Mouse (Mus musculus) neural tube, embryonic 15.5 days (tissue): Measurements from ENCODE around the gene Ncoa3. TPM values are rescaled to one million over a fixed set of nuclear protein-coding genes. Genes with fewer than 3 reads are reported as not detected.

ENCODE experiments used
- ATAC-seq: fragments of 200-750 bp; cut with Nextera tagmentation; 2 replicates; pipeline ENCODE4 v1.8.0; 2017; ENCODE audit warnings: mild to moderate bottlenecking, moderate TSS enrichment, moderate library complexity; ENCODE audit not compliant: low FRiP score
- H3K27ac ChIP-seq: fragments of 300-500 bp; sonication (generic); replicated peaks from 2 replicates; pipeline ENCODE4 v1.5.1; 2015; ENCODE audit warnings: mild to moderate bottlenecking, inconsistent platforms
- H3K27me3 ChIP-seq: fragments of 300-500 bp; sonication (generic); replicated peaks from 2 replicates; pipeline ENCODE4 v1.6.1; 2015; ENCODE audit warnings: inconsistent platforms
- H3K36me3 ChIP-seq: fragments of 300-500 bp; sonication (generic); 2 replicates; pipeline ENCODE4 v1.6.1; 2015; ENCODE audit warnings: inconsistent platforms
- H3K4me1 ChIP-seq: fragments of 300-500 bp; sonication (generic); 2 replicates; pipeline ENCODE4 v1.6.1; 2015; ENCODE audit warnings: inconsistent platforms
- H3K4me2 ChIP-seq: fragments of 300-500 bp; sonication (generic); 2 replicates; pipeline ENCODE4 v1.6.1; 2015; ENCODE audit warnings: inconsistent platforms, mild to moderate bottlenecking, moderate library complexity
- H3K4me3 ChIP-seq: fragments of 300-500 bp; sonication (generic); replicated peaks from 2 replicates; pipeline ENCODE4 v1.5.1; 2015; ENCODE audit warnings: mild to moderate bottlenecking, inconsistent platforms
- H3K9ac ChIP-seq: fragments of 300-500 bp; sonication (generic); replicated peaks from 2 replicates; pipeline ENCODE4 v1.6.1; 2015; ENCODE audit warnings: mild to moderate bottlenecking, inconsistent platforms
- H3K9me3 ChIP-seq: fragments of 300-500 bp; sonication (generic); replicated peaks from 2 replicates; pipeline ENCODE4 v1.6.1; 2016; ENCODE audit warnings: inconsistent platforms
- WGBS: fragments of 180-500 bp; shearing (Covaris S2); methylation state at CpG from one replicate; pipeline ENCODE4 v1.1.7; 2015; ENCODE audit warnings: mixed read lengths; 5-methylcytosine and 5-hydroxymethylcytosine counted together
- polyA plus RNA-seq: library from polyadenylated mRNA; unstranded; fragments of >200 nt; fragmentation: Nextera tagmentation; extraction: Ambion mirVana; gene quantifications from 2 replicates; pipeline ENCODE4 v1.2.1, GENCODE M21; 2015

Ncoa3 gene
- polyA plus RNA-seq, 1 experiment from 2014 or later = 13.3 TPM

DNA sequence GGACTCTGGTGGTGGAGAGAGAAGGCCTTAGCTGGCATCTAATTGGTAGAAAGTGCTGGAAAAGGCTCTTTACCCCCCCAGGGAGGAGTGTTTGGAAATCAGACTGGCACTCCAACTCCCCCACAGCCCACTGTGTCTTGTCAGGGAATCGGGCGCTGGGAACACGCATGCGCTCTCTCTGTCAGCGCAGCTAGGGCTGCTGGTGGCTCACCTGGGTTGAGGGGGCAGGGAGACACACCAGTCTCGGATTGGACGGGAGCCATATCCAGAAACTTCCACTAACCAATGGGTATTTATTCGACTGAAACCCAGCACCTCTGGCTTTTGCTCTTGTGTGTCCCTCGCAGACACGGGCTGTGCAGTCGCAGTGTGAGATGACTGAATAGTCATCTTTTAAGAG lies 120.5 kb downstream of the Ncoa3 start:
- Histone ChIP-seq H3K36me3 (peaks cover 23% of the 10 kb centered on the region), H3K9me3 (no peaks in the 10 kb centered on the region), H3K27me3 (no peaks in the 10 kb centered on the region; the same call in 1 of the 2 replicates), H3K4me3 (no peak overlapping the region), H3K9ac (no peak overlapping the region), H3K4me2 (no peak overlapping the region), H3K27ac (no peak overlapping the region), H3K4me1 (no peaks in the 10 kb centered on the region)
- 90% methylated on average over 11 of the region's 11 CpGs for WGBS
- no peak for ATAC-seq

DNA sequence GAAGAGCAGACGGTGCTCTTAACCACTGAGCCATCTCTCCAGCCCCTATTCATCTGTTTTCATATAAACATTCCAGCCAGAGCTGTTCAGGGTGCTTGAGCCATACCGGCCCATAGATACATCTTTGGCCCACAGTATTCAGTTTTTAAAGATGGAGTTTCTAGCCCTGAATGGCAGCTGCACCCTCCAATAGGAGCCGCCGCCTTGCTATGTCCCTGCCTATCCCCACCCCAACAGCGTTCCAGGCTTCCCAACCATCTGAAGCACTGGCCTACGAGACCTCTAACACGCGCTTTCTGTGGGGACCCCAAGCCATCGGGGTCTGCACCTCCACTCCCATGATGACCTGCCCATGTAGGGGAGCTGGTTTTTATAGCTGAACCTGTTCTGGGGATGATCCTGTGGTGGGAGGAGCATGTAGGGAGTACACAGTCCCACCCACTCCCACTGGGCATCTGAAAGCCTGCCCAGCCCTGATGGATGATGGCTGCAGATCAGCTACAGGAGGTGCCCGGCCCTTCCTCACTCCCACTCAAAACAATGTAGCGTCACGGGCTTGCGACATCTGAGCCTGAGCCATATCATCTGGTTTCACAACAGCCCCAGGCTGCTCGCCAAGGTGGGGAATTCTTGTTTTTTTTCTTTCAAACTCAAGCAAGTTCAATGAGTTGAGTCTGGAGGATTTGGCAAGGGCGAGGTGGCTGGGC lies 123.3 kb downstream of the Ncoa3 start:
- WGBS = 91% methylated on average over 15 of the region's 15 CpGs
- Histone ChIP-seq H3K4me2 (no peak overlapping the region), H3K9me3 (no peaks in the 10 kb centered on the region), H3K9ac (no peak overlapping the region), H3K36me3 (peaks cover 23% of the 10 kb centered on the region), H3K27ac (no peak overlapping the region), H3K27me3 (no peaks in the 10 kb centered on the region), H3K4me1 (no peaks in the 10 kb centered on the region), H3K4me3 (no peak overlapping the region)
- ATAC-seq = no peak

DNA sequence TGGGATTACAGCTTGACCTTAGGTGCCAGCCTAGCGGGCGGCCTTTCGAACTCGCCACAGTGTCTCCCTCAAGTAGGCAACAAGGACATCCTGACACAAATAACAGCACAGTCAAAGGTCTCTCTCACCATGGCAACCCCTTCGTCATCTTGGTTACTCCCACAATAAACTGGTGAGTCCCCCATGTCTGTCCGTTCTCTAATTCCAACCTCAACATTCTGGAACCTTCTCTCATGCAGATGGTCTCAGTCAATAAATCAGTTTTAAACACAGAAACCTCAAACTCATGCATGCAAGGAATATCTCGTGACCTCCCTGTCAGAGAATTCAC lies 123.8 kb downstream of the Ncoa3 start:
- Histone ChIP-seq H3K4me3 (no peak overlapping the region), H3K27me3 (no peaks in the 10 kb centered on the region), H3K9ac (no peak overlapping the region), H3K36me3 (peaks cover 23% of the 10 kb centered on the region), H3K4me1 (no peaks in the 10 kb centered on the region), H3K4me2 (no peak overlapping the region), H3K27ac (no peak overlapping the region), H3K9me3 (no peaks in the 10 kb centered on the region)
- 80% methylated on average over 7 of the region's 7 CpGs for WGBS
- no peak for ATAC-seq

DNA sequence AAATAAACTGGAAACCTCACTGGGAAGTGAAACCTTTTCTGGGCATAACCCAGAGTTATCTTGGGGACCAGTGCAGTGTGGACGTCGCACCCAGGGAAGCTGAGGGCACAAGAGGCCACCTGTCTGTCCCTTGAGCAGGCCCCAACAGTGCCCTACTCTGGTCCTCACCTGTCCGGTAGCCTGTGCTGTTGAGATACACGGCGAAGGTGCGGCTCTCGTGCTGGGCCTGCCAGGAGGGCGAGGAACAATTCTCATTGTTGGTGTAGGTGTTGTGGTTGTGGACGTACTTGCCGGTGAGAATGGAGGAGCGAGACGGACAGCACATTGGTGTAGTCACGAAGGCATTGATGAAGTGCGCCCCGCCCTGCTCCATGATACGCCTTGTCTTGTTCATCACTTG lies 124.3 kb downstream of the Ncoa3 start:
- no peak overlapping the region for H3K9ac ChIP-seq
- H3K9me3 ChIP-seq = no peaks in the 10 kb centered on the region
- peaks cover 23% of the 10 kb centered on the region for H3K36me3 ChIP-seq
- no peaks in the 10 kb centered on the region for H3K27me3 ChIP-seq
- ATAC-seq = no peak
- H3K4me3 ChIP-seq = no peak overlapping the region
- H3K4me1 ChIP-seq = no peaks in the 10 kb centered on the region
- no peak overlapping the region for H3K27ac ChIP-seq
- 97% methylated on average over 16 of the region's 16 CpGs for WGBS
- H3K4me2 ChIP-seq = no peak overlapping the region

DNA sequence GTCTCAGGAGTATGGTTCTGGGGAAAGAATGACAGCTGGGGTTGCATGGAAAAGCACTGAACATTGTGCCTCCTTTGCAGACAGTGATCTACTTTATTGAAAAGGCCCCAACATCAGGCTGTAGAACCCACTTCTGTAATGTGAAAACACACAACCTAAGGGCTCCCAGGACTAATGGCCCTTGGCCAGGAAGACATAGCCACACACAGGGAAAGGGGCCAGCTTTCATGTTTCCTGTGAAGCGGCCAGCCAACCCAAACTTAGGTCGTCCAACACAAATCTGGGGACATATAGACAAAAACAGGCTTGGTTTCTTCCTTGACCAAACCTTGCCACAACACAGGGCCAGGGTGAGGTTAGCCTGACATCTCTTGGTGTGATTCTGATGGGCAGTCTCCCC lies 127.6 kb downstream of the Ncoa3 start:
- 78% methylated on average over 2 of the region's 2 CpGs for WGBS
- ATAC-seq = no peak

DNA sequence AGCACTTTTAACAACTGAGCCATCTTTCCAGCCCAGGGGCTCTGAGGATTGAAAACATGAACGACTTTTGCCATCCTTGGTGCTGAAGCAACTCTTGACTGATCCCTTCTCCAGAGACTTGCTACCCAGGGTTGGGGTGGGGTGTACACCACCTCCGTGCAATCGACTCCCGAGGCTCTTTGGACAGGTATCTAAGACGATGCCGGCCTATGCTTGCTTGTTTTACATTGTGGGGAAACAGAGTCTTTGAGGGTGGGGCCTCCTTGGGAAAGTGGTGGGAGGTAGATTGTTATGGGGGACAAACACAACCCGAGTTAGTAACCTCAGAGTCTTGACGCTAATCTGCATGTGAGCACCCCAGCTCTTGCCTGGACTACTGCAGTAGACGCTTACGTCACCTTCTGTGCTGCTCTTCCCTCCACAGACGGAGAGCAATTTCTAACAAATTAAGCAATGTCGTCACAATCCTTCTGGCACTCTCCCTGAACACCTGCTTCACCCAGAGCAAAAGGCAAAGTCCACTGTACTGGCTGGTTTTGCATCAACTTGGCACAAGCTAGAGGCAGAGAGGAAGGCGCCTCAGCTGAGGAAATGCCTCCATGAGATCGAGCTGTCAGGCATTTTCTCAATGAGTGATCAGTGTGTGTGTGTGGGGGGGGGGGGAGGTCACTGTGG lies 129.4 kb downstream of the Ncoa3 start:
- Histone ChIP-seq H3K27me3 (no peaks in the 10 kb centered on the region), H3K4me2 (no peak overlapping the region), H3K4me3 (no peak overlapping the region), H3K9me3 (no peaks in the 10 kb centered on the region), H3K9ac (no peak overlapping the region), H3K36me3 (peaks cover under 1% of the 10 kb centered on the region; the same call in 1 of the 2 replicates), H3K4me1 (peaks cover 5% of the 10 kb centered on the region; the same call in 1 of the 2 replicates), H3K27ac (no peak overlapping the region)
- WGBS = 77% methylated on average over 14 of the region's 14 CpGs
- no peak for ATAC-seq

More for the DNA sequence above, 127.6 kb downstream of the Ncoa3 start:
- Histone ChIP-seq H3K27me3 (no peaks in the 10 kb centered on the region), H3K27ac (no peak overlapping the region), H3K9me3 (no peaks in the 10 kb centered on the region), H3K4me3 (no peak overlapping the region), H3K36me3 (peaks cover 15% of the 10 kb centered on the region), H3K4me1 (no peaks in the 10 kb centered on the region), H3K9ac (no peak overlapping the region), H3K4me2 (no peak overlapping the region)

DNA sequence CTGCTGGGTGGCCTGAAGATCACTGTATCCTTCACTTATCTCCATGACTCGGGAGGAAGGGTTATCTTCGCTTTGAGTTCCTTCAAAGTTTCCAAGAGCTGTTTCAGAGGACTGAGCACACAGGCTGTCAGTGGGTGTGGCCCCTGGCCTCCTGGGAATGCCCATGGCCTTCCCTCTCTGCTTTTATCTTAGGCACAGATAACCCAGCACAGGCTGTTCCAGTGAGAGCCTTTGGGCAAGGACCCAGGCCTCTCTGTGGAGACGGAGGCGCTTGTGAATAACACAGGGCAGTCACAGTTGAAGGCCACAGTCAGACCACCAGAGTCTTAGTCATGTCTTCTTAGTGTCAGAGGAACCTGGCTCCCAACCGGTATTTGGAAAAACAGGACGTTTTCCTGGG lies 130.3 kb downstream of the Ncoa3 start:
- peaks cover 5% of the 10 kb centered on the region; the same call in 1 of the 2 replicates for H3K4me1 ChIP-seq
- 89% methylated on average over 6 of the region's 6 CpGs for WGBS
- ATAC-seq = no peak
- no peak overlapping the region for H3K4me3 ChIP-seq
- H3K9ac ChIP-seq = no peak overlapping the region
- no peak overlapping the region for H3K4me2 ChIP-seq
- no peaks in the 10 kb centered on the region for H3K9me3 ChIP-seq
- no peaks in the 10 kb centered on the region for H3K27me3 ChIP-seq
- no peaks in the 10 kb centered on the region for H3K36me3 ChIP-seq
- no peak overlapping the region for H3K27ac ChIP-seq

Other genes starting within 250 kb of the Ncoa3 start
- gene Zmynd8, start 93.6 kb upstream of the Ncoa3 start, polyA plus RNA-seq = 79.3 and 79.5 TPM in 2 replicates
- 118 and 123 TPM in 2 replicates for gene Sulf2, start 163.0 kb downstream of the Ncoa3 start, polyA plus RNA-seq